ENCODE assay signal across 10 mouse cellular contexts in genomic region chr14:25141933-25142332, GRCm38 (mm10).
DNase-seq lines count a peak whose midpoint lies in the region; TF ChIP-seq lines count a peak whose summit lies in the region.
"Had no signal": no experiment of that assay in that cellular context is flagged by ENCODE, and none has a peak within 500 bp of the region (broad histone marks: within the 10 kb centered on the region; RNA-seq: fewer than 3 reads in every experiment).

No protein-coding gene starts in this region.

- no peak for TF ChIP-seq CTCF in brain, embryonic 14.5 days (IDR thresholded peaks at IDR 0.05; ENCODE audit: borderline replicate concordance, extremely low read depth, insufficient read depth, insufficient read length)

- TF ChIP-seq POLR2A in brain, embryonic 14.5 days (IDR thresholded peaks at IDR 0.05; ENCODE audit: borderline replicate concordance, extremely low read depth, insufficient read depth, insufficient read length, poor library complexity, severe bottlenecking) = no peak

- intact Hi-C loops in gastrocnemius, postnatal 36 days (cut with DNase I) = no loop called here

- DNase-seq in gastrocnemius, adult 18-20 months (ENCODE audit: low spot score) = peak; percentile 16
- no peak for DNase-seq in gastrocnemius, postnatal 36 days
- DNase-seq in brain, embryonic 14.5 days (ENCODE audit: low read depth) = peak; percentile 48
- DNase-seq in gastrocnemius, postnatal 25 days = peak; percentile 20
- DNase-seq in kidney, postnatal 36 days = peak; percentile 43 to 47
- DNase-seq in urinary bladder, postnatal 10 days (ENCODE audit: low spot score) = no peak
- no peak for DNase-seq in ovary, postnatal 14 days (ENCODE audit: low spot score)
- DNase-seq in adrenal gland, adult 2 months = no peak
- DNase-seq: layer of hippocampus, postnatal 36 days; lung, adult 2 months had no signal

Comparison
In these comparisons a context has a peak if more than half of its experiments do, and no peak if none do; other contexts are left out.
1. DNase-seq: peak in gastrocnemius, adult 18-20 months (single experiment), brain, embryonic 14.5 days (single experiment), gastrocnemius, postnatal 25 days (single experiment) and kidney, postnatal 36 days (2 of 2); none in gastrocnemius, postnatal 36 days (0 of 2), urinary bladder, postnatal 10 days (single experiment), ovary, postnatal 14 days (single experiment) and adrenal gland, adult 2 months (single experiment).